Mouse (Mus musculus): ENCODE results near the gene Hoxd11.

Hoxd11 gene

DNA sequence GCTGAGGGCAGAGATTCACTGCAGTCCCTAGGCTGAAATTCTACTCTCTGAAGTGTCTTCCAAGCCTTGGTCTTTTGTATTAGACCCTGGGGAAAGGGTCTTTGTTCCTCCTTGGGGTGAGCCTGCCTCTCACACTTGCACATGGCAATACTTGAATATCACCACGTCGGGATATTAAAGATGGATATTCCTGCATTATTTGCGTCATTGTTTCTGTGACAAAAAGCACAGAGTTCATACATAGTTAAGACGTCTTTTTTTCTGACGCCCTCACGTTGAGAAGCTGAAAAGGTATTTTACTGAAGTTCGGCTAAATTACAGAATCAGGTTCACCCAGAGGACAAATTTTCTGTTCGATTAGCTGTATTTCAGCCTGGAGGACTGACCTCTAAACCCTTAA lies 51.0 kb downstream of the Hoxd11 start:
- DNase-seq (ENCODE audit: inconsistent ontology term) = no peak

DNA sequence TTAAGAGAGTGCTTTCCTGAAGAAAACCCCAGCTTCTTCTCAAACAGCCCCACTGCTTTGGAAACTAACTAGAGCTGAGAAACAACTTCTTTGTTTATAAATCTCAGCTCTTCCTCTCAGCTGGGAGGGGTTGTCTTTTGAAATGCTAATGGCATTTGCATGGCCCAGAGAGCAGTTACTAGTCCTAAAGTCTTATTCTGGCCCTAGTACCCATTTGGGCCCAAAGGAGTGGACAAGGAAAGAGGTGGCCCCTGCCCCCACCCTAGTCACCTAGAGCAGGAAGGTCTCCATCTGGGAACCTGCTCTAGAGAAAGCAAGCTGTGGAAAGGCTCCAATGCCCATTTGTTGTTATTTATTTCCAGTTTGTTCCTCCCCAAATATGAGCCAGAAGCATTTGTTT lies 51.7 kb downstream of the Hoxd11 start:
- DNase-seq (ENCODE audit: inconsistent ontology term) = no peak

DNA sequence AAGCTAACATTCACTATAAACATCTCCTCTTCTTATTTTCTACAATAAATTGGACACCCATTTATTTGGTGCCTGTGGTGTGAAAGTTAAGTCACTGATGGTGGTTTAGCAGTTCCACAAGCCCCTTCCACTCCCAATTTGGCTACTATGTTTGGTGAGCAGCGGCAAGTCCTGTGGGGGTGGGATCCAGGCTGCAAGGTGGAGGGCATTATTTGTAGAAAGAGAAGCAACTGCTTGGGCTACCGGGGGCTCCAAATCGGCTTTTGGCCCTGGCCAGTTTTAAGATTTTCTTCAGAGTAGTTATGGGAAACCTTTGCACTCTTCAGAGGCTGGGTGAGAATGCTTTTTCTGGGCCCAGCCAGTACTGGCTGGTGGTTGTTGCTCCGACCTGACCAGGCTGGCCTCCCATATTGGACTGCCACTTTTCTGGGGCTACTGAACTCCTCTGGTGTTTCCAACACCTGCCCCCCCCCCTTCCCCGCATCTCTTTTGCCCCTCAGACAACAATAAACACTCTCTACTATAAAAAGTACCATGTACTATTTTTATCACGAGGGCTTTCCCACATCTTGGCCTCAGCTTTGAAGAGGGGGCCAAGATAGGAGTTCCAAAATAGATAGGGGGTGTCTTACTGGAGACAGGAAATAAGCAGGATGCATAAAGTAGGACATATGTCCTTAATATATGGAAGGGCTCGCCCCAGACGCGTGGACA lies 52.6 kb downstream of the Hoxd11 start:
- no peak for DNase-seq (ENCODE audit: inconsistent ontology term)

DNA sequence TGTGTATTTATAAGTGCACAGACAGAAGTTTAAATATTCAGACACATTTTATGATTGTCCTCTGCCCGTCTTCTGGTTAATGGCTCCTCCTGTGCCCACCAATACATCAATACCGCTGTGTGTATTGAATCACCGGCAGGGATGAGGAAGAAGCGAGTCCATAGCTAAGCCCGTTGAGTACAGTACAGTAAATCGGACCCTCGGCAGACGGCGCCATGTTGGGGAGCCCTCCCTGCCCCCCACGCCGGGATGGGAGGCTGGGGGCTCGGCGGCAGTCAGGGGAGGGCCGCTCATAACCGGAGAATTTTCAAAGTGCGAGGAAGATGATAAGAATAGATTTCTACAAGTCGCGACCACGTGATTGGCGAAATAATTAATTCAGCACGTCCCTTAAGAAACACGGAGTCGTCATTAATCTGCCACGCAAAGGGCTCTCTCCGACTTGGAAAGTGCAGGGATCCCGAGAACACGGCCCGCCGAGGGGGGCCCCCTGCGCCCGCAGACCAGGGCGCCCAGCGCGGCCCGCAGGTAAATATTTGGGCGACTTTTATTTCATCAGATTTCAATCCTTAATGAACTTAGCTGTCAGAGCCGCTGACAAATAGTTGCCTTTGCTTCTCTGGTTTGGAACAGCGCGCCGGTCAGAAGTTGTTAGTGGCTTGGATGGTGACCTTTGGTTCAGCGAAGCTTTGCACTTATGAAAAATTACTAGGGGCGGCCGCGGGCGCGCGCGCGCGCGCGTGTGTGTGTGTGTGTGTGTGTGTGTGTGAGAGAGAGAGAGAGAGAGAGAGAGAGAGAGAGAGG lies 53.4 kb downstream of the Hoxd11 start:
- DNase-seq (ENCODE audit: inconsistent ontology term) = no peak

DNA sequence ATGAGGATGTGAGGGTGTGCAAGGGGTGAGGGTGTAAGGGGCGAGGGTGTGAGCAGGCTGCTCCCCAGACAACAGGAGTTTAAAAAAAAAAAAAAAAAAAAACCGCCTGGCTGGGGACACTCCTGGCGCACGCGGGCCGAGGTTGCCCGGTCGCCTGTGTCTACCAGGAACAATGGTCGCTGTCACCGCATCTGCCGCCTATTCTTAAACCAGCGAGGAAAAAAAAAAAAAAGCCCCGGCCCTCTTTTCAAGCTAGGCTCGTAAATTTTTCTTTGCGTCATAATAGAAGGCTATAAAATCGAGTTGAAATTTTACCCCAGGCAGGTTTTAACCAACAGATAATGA lies 53.9 kb downstream of the Hoxd11 start:
- DNase-seq (ENCODE audit: inconsistent ontology term) = no peak

DNA sequence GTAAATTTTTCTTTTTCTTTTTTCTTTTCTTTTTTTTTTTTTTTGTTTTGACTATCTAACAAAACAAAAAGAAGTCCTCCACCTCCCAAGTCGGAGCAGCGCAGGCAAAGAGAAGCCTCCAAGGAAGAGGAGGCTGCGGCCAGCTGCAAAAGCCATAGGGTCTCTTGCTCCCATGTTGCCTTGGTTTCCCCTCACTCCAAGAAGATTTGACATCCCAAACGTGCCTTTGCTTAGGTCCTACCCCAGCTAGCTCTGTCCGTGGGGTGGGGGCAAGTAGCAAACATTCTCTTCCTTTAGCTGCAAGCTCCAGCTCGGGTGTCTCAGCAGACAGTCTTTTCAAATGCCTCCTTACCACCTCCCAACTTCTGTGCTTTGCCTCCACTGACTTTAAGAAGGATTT lies 54.4 kb downstream of the Hoxd11 start:
- no peak for DNase-seq (ENCODE audit: inconsistent ontology term)

DNA sequence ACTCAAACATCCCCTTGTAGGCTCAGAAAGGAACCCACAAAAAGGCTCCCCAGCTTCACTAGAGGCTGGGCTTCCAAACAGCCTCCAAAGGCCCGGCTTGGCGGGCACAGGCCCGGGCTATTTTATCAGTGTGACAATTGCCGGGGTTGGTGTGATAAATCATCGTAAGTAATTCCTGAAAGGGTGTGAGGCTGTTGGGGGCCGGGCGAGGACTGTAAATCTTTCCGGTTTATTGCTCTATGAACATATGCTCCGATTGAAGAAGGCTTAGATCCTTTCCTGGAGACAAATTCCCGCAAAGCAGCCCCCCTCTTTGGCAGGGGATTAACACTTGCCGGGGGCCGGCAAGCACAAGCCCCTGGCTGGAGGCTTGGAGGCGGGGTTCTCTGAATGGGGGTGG lies 55.1 kb downstream of the Hoxd11 start:
- no peak for DNase-seq (ENCODE audit: inconsistent ontology term)

DNA sequence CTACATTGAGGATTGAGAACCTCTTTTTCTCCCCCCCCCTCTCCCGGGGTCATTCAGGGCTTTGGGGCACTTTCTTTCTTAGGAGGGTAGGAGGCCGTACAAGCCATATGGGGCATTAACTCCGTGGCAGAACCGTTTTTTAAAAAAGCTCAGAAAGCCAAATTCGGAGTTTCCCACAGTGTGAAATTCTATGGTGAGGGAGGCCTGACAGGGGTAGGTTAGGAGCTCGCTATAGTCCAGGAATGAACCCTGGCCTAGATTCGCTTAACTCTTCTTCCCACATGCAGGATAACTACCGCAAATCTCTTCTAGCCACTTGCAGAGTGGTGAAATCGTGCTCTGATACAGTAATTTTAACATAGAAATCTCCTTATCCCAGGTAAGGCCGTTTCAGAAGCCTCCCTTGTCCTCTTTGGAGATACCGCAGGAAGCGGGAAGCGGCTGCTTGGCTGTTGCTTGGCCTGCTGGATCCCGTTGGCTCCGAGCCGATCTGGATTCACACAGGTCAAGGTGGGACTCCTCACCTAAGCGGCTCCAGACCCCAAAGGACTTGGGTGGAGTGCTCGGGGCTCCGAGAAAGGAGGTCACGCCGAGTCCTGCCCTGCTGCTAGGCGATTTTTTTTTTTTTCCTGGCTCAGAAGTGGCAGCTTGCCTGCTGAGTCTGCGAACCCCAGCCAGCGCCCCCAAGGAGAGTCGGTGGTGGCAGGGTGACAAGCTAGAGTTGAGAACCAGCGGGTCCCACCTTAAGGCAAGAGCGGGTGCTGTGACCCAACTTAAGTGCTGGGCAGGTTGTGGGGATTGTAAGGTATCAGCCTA lies 55.8 kb downstream of the Hoxd11 start:
- no peak for DNase-seq (ENCODE audit: inconsistent ontology term)

DNA sequence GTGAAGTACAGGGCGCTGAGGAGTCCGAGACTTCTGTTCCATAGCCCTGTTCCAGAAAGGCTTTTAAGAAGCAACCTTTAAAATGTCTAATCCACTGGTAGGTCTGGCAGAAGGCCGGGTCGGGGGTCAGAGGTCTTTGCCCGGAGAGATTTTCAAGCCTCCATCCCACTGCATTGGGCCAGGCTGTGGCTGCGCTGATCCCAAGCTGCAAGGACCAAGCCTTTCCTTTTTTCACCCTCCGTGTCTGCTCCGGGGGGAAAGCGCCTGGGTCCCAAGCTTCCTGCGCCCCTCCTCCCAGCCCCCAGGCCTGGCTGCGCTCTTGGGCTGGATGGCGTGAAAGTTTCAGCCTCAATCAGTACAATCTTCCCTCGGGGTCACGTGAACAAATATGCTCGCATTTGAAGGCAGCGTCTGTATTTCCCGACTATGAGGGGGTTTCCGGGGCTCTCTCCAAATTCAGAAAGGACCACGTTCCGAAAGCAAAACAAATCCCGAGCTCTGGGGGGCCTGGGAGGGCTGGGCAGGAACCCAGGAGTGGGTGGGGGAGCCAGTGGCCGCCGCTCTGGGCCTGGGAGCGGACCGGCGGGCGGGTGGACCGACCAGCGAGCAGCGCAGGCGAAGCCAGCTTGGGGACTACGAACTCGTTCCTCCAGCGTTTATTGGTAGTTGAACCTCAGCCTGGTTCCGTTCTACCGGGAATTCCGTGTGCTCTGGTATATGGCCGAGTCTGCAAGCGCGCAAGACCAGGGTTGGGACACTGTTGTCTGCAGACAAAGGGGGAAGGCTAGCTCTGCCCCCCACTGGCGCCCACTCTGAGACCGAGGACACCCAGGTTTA lies 56.7 kb downstream of the Hoxd11 start:
- DNase-seq (ENCODE audit: inconsistent ontology term) = no peak
